Mouse (Mus musculus) layer of hippocampus, postnatal 10 days (tissue): ENCODE results near the gene Methig1. TPM values are rescaled to one million over a fixed set of nuclear protein-coding genes. Genes with fewer than 3 reads are reported as not detected.
A peak's percentile ranks its signal among the peaks of the same experiment; 100 is the strongest.
"Not testable (repeated sequence)": the region's sequence is repeated elsewhere in the genome, so short reads cannot be mapped to it uniquely, and the experiment has no call there.

ENCODE experiments used
- DNase-seq, 2 experiments: peaks; one replicate each; pipeline ENCODE4 v3.0.0; 2021; ENCODE audit warnings: low spot score in 2 of 2
- long read RNA-seq: library from polyadenylated mRNA; stranded (forward); transcript quantifications from one replicate; pipeline ENCODE4 v2.0.0, GENCODE M21; 2023
- total RNA-seq, 2 experiments: library from RNA; stranded (reverse); gene quantifications; 2 replicates each; pipeline ENCODE4 v1.2.3; 2021

The Methig1 gene
- not detected for total RNA-seq
- long read RNA-seq, result 0 reads

GRCm38 (mm10) chr15:100352711-100353250 lies at the start of gene Methig1, which contains the start of gene Mettl7a2:
TSS of gene Methig1 (plus strand) at chr15:100353149.
TSS of gene Mettl7a2 (plus strand) at chr15:100353200.
- no peak for DNase-seq

GRCm38 (mm10) chr15:100303428-100304018 lies 49.4 kb upstream of the Methig1 start:
- peak; percentile 14 to 23 for DNase-seq

- DNase-seq, result peak; percentile 76 to 86
These were observed 48.6 kb upstream of the Methig1 start, which contains the start of gene Mettl7a1 for GRCm38 (mm10) chr15:100304019-100304991. TSS of gene Mettl7a1 (plus strand) at chr15:100304140.

GRCm38 (mm10) chr15:100306201-100306600 lies 46.7 kb upstream of the Methig1 start:
- no peak for DNase-seq

DNA sequence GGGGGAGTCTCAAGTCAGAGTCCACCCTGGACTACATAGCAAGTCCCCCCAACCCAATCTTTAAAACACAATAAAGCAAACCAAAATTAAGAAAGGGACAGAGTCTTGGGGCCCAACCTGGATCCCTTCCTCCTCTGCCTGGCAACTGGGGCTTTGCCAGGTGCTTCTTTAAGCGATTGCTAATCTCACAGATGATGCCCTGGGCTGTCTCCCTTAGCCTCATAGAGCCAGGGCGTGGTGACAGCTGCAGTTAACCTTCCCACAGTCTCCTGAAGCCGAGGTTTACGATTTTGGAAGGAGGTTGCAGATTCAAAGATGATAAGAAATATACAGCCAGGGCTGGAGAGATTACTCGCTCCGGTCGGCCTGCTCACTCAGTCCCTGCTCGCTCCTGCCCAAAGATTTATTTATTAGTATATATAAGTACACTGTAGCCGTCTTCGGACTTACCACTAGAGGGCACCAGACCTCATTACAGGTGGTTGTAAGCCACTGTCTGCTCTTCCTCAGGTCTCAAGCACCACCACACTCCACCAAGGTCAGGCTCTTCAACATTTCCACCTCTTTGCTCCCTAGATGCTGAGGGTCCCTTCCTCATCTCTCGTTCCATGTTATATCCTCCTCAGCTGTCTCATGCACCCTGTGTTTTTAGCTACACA lies 45.4 kb upstream of the Methig1 start:
- DNase-seq, result not testable (repeated sequence)

DNA sequence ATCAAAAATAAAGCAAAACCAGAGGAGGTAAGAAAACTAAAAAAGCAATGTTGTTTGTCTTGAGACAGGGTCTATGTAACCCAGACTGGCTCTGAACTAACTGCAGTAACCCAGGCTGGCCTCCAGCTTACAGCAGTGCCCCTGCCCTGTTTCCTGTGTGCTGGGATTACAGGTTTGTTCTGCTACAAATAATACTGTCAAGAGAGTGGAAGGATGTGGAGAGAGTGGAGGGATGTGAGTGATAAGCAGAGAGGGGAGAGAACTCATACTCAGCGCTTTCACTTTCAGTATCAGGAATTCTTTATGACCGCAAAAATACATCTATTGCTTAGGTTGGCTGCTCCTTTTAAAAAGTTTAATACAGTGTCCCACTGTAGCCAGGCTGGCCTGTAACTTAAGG lies 40.6 kb upstream of the Methig1 start:
- DNase-seq, result no peak

- no peak for DNase-seq
These were observed 38.4 kb upstream of the Methig1 start for GRCm38 (mm10) chr15:100314448-100315145.

- DNase-seq, result not testable (repeated sequence)
These were observed 34.8 kb upstream of the Methig1 start for GRCm38 (mm10) chr15:100318014-100318671.

DNA sequence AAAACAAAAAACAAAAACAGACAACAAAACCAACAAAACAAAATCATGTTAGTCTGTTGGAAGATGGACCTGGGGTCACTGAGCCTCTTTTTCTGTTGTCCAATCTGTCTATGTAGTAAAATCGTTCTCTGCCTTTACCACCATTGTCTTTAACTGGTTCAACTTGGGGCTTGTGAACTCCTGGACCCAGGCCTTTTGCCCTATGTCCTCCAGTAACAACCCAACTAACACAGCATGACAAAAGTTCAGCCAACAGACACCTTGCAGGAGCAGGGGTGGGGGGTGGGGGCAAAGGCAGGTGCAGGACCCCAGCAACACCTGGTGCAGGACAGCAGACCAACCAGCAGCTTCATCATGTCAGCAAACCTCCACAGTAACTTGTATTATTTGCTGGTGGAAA lies 33.1 kb upstream of the Methig1 start:
- DNase-seq, result no peak

DNA sequence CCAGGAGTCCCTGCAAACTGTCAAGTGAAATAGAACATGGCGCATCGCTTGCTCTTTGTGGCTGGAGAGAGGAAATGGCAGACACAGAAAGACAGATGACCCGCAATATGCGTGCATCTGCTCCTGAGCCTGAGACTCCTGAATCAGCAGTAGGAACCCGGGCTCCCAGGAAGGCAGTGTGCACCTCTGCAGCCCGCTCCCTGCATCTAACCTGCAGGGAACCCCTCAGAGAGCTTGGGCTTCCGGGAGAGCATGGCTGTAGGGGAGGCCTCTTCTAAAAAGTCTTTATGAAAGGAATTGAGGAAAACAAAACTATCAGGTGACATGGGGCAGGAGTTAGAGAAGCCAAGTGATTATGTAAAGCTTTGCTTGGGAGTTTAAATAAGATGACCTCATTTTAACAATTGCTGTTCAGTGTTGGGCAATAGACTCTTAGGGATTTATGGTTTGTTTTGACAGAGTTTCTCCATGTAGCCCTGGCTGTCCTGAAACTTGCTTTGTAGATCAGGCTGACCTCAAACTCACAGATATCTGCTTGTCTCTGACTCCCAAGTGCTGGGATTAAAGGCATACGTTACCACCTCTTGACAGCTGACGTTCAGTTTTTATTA lies 32.5 kb upstream of the Methig1 start:
- DNase-seq, result peak in 1 of 2 experiments; percentile 16

GRCm38 (mm10) chr15:100321134-100321533 lies 31.8 kb upstream of the Methig1 start:
- no peak for DNase-seq

DNA sequence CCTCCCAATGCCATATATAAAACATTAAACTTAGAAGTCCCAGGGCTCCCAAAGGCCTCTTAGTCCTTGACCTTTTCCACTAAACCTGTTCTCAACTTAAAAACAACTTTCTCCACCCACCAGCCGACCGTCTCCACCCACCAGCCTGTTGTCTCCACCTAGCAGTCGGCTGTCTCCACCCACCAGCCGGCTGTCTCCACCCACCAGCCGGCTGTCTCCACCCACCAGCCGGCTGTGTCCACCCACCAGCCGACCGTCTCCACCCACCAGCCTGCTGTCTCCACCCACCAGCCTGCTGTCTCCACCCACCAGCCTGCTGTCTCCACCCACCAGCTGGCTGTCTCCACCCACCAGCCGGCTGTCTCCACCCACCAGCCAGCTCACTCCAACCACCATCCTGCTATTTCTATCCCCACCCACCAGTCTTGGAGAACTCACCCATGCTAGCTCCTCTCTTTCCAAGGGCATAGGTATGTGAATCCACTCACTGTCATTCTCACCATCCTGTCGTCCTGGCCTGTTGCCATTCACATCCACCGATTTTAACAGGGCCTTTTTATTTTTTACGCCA lies 28.8 kb upstream of the Methig1 start:
- DNase-seq, result peak; percentile 26 to 41

GRCm38 (mm10) chr15:100325235-100325634 lies 27.7 kb upstream of the Methig1 start:
- DNase-seq, result no peak

DNA sequence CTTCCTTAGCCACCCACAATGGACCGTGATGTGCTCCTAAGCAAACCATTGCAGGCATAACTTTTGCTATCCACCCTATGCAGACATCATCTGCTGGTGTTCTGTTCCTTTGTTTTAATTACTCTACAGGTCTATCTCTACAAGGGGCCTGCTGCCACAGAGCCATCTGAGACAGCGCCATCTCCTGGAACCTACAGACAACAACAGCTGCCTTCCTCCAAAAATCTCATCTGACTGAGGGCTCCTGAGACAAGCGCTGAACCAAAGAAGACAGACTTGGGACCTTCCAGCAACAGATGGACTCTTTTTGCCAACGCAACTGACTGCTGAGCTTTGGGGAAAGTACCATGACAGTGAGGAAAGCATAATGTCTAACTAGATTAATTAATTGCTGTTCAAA lies 24.9 kb upstream of the Methig1 start:
- DNase-seq, result not testable (repeated sequence)

DNA sequence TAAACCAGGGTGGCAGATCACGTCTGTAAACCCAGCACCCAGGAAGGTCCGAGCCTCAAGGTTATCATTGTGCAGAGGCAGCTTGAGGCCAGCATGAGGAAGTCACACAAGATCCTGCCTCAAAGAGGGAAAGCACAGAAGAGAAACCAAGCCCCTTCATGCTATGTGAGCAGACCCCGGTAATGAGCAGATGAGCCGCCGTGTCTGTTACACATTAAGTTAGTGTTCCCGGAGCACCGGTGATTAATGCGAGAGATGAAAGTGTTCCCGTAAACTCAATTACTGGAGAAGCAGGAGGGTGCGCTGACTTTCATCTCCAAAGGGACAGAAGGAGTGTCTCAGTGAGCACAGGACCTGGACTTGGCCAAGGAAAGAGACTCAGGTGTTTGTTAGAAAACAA lies 23.6 kb upstream of the Methig1 start:
- DNase-seq, result not testable (repeated sequence)

DNA sequence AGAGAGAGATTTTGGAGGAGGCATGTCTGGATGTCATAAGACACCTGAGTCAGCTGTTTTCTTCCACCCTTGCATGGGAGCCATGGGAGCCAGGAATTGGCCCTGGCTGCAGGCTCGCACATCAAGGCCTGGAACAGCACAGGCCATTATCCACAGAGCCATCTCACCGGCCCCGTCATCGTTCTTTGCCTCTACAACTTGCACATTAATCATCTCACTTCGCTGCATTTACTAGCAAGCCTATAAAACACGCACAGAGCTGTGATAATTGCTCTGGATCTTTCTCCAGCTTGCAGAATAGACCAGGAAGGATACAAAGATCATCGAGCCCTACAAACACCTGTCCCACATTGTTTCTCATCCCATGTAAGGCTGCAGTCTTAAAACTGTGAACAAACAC lies 22.2 kb upstream of the Methig1 start:
- no peak for DNase-seq

- not testable (repeated sequence) for DNase-seq
These were observed 20.6 kb upstream of the Methig1 start for GRCm38 (mm10) chr15:100332077-100332961.

GRCm38 (mm10) chr15:100334629-100335028 lies 18.3 kb upstream of the Methig1 start, which contains the start of gene Mettl7a3:
TSS of gene Mettl7a3 (plus strand) at chr15:100334929.
- DNase-seq, result no peak
